Mouse (Mus musculus): ENCODE data around the gene Fbxo17. TPM values are rescaled to one million over a fixed set of nuclear protein-coding genes. Genes with fewer than 3 reads are reported as not detected.

Gene Fbxo17
- polyA plus RNA-seq, 1 experiment from 2014 or later = 3.1 TPM

GRCm38 (mm10) chr7:28773163-28773562 lies 56.6 kb downstream of the Fbxo17 start:
- ATAC-seq (ENCODE audit: low FRiP score) = no peak
- H3K9me3 ChIP-seq = no peaks in the 10 kb centered on the region
- H3K27ac ChIP-seq = peak overlapping the region; percentile 67; the same call in 1 of the 2 replicates
- WGBS = 85% methylated on average over 3 of the region's 3 CpGs
- no peaks in the 10 kb centered on the region for H3K27me3 ChIP-seq
- no peak overlapping the region for H3K4me3 ChIP-seq
- peaks cover 30% of the 10 kb centered on the region for H3K36me3 ChIP-seq
- H3K9ac ChIP-seq = no peak overlapping the region
- H3K4me2 ChIP-seq = no peak overlapping the region
- peaks cover 28% of the 10 kb centered on the region for H3K4me1 ChIP-seq (replicated peaks)

GRCm38 (mm10) chr7:28774164-28774563 lies 57.6 kb downstream of the Fbxo17 start:
- WGBS = 40% methylated on average over 12 of the region's 12 CpGs
- H3K9me3 ChIP-seq = no peaks in the 10 kb centered on the region
- H3K9ac ChIP-seq = no peak overlapping the region
- H3K4me2 ChIP-seq = no peak overlapping the region
- H3K27ac ChIP-seq = peak overlapping the region; percentile 67
- ATAC-seq (ENCODE audit: low FRiP score) = peak; percentile 56
- H3K4me3 ChIP-seq = no peak overlapping the region
- peaks cover 39% of the 10 kb centered on the region for H3K36me3 ChIP-seq
- no peaks in the 10 kb centered on the region for H3K27me3 ChIP-seq
- peaks cover 18% of the 10 kb centered on the region for H3K4me1 ChIP-seq (replicated peaks)

DNA sequence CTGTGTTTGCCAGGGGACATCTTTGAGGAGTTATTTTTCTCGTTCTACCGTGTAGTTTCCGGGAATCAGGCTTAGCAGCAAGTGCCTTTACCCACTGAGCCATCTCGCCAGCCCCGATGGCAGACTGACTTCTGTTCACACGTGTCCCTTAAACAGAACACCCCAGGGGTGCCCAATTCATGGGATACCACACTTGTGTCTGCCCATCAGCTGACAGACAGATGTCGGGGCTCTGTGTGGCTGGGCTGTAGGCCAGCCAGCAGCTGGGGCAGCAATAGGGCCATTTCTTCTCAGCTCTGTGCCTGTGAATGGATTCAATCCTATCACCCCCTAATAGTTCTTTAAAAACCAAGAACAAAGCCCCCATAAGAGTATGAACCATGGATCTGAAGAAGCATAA lies 58.5 kb downstream of the Fbxo17 start:
- Histone ChIP-seq H3K36me3 (peaks cover 39% of the 10 kb centered on the region), H3K27me3 (no peaks in the 10 kb centered on the region), H3K4me2 (no peak overlapping the region), H3K27ac (no peak overlapping the region), H3K4me3 (no peak overlapping the region), H3K4me1 (replicated peaks) (peaks cover 18% of the 10 kb centered on the region), H3K9ac (no peak overlapping the region; the same call in 1 of the 2 replicates), H3K9me3 (no peaks in the 10 kb centered on the region)
- 78% methylated on average over 7 of the region's 7 CpGs for WGBS
- no peak for ATAC-seq (ENCODE audit: low FRiP score)

DNA sequence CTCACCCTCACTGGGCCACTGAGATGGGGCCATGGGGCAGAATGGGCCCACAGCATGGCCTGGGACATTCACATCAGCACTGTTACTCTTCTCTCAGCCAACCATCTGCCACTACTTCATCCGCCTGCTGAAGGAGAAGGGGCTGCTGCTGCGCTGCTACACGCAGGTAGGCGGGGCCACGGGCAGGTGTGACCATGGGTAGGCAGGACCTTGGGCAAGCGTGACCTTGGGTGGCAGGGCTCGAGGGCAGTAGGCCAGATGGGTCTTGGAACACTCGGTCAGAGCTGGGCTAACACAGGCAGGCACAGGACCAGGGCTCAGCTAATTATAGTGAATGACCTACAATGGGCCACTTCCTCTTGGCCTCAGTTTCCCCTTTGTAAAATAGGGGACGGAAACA lies 62.2 kb downstream of the Fbxo17 start:
- H3K9ac ChIP-seq = peak overlapping the region; percentile 13; the same call in 1 of the 2 replicates
- ATAC-seq (ENCODE audit: low FRiP score) = no peak
- H3K4me3 ChIP-seq = no peak overlapping the region
- H3K27ac ChIP-seq = no peak overlapping the region
- H3K4me1 ChIP-seq (replicated peaks) = peaks cover 13% of the 10 kb centered on the region
- H3K27me3 ChIP-seq = no peaks in the 10 kb centered on the region
- WGBS = 87% methylated on average over 9 of the region's 9 CpGs
- no peaks in the 10 kb centered on the region for H3K9me3 ChIP-seq
- H3K36me3 ChIP-seq = peaks cover 52% of the 10 kb centered on the region
- no peak overlapping the region for H3K4me2 ChIP-seq

DNA sequence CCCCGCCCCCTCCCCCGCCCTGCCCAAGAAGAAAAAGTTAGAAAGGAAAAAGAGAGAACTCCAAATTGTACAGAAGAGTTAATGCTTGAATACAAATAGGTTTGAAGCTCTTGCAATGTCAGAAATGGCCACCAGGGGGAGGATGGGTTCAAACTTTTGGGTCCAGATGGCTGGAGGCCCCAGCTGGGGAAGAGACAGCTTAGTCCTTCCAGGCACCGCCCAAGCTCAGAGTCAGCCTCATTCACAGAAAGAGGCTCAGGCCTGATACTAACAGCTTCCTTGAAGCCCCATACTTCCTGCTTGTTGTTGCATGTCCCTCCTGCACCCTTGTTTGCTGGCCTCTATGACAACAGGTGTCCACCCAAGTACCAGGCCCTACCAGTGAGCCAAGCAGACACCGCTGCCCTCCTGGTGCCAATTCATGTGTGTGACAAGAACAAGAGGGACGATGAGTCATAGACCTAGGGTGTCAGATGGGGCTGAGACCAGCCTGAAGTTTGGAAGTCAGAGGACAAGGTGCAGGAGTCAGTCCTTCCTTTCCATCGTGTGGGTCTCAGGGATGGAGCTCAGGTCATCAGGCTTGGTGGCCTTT lies 63.6 kb downstream of the Fbxo17 start:
- Histone ChIP-seq H3K4me2 (no peak overlapping the region), H3K4me1 (replicated peaks) (peaks cover 4% of the 10 kb centered on the region), H3K4me3 (no peak overlapping the region), H3K36me3 (peaks cover 52% of the 10 kb centered on the region), H3K9ac (no peak overlapping the region; the same call in 1 of the 2 replicates), H3K27ac (no peak overlapping the region; the same call in 1 of the 2 replicates), H3K9me3 (no peaks in the 10 kb centered on the region), H3K27me3 (no peaks in the 10 kb centered on the region)
- ATAC-seq (ENCODE audit: low FRiP score) = peak; percentile 49; the same call in 1 of the 2 replicates
- WGBS = 44% methylated on average over 6 of the region's 6 CpGs

DNA sequence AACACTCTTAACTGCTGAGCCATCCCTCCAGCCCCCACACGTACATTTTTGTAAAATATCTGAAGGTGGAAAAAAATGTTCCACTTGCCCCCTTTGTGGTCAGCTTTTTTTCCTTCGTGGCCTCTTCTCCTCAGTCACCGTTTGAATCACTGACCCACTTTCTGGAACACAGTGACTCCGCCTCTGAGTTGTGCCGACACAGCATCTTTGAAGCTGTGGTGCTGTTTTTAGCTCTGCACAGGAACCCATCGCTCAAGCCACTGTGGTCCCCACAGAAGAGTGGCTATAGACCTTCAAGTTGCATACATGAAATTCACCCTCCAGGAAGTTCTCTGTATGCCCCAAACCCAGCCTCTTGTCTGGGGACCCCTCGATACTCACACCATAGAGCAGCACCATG lies 64.3 kb downstream of the Fbxo17 start:
- Histone ChIP-seq H3K36me3 (peaks cover 58% of the 10 kb centered on the region), H3K4me3 (no peak overlapping the region), H3K9ac (no peak overlapping the region), H3K4me2 (no peak overlapping the region), H3K27ac (no peak overlapping the region), H3K4me1 (replicated peaks) (peaks cover 4% of the 10 kb centered on the region), H3K27me3 (no peaks in the 10 kb centered on the region), H3K9me3 (no peaks in the 10 kb centered on the region)
- WGBS = 87% methylated on average over 7 of the region's 7 CpGs
- ATAC-seq (ENCODE audit: low FRiP score) = no peak

- H3K9me3 ChIP-seq = no peaks in the 10 kb centered on the region
- H3K36me3 ChIP-seq = peaks cover 62% of the 10 kb centered on the region
- no peak overlapping the region for H3K27ac ChIP-seq
- H3K4me2 ChIP-seq = no peak overlapping the region
- no peaks in the 10 kb centered on the region for H3K27me3 ChIP-seq
- H3K4me3 ChIP-seq = no peak overlapping the region
- H3K9ac ChIP-seq = no peak overlapping the region
- ATAC-seq (ENCODE audit: low FRiP score) = no peak
- WGBS = 92% methylated on average over 8 of the region's 8 CpGs
- H3K4me1 ChIP-seq (replicated peaks) = peaks cover 4% of the 10 kb centered on the region
Observed at GRCm38 (mm10) chr7:28781261-28781663, 64.7 kb downstream of the Fbxo17 start.

GRCm38 (mm10) chr7:28785161-28785560 lies 68.6 kb downstream of the Fbxo17 start:
- no peaks in the 10 kb centered on the region for H3K9me3 ChIP-seq
- no peaks in the 10 kb centered on the region for H3K27me3 ChIP-seq
- no peak overlapping the region for H3K27ac ChIP-seq
- no peak overlapping the region for H3K4me2 ChIP-seq
- peaks cover 62% of the 10 kb centered on the region for H3K36me3 ChIP-seq
- no peak for ATAC-seq (ENCODE audit: low FRiP score)
- H3K4me3 ChIP-seq = no peak overlapping the region
- peaks cover 4% of the 10 kb centered on the region for H3K4me1 ChIP-seq (replicated peaks)
- 74% methylated on average over 5 of the region's 5 CpGs for WGBS
- H3K9ac ChIP-seq = peak overlapping the region; percentile 29; the same call in 1 of the 2 replicates

Other genes starting within 250 kb of the Fbxo17 start
- not detected in 2 replicates for gene Ifnl2, start 206.3 kb upstream of the Fbxo17 start, polyA plus RNA-seq (2015; fragmentation: Nextera tagmentation; extraction: Ambion mirVana)
- not detected in 2 replicates for gene Ifnl3, start 194.0 kb upstream of the Fbxo17 start, polyA plus RNA-seq (2015; fragmentation: Nextera tagmentation; extraction: Ambion mirVana)
- not detected in 2 replicates for gene Sycn, start 175.9 kb upstream of the Fbxo17 start, polyA plus RNA-seq (2015; fragmentation: Nextera tagmentation; extraction: Ambion mirVana)
- 0.13 TPM in 1 of 2 replicates, not detected in the other for gene Nccrp1, start 169.6 kb upstream of the Fbxo17 start, polyA plus RNA-seq (2015; fragmentation: Nextera tagmentation; extraction: Ambion mirVana)
- gene Samd4b, start 118.7 kb upstream of the Fbxo17 start, polyA plus RNA-seq (2015; fragmentation: Nextera tagmentation; extraction: Ambion mirVana) = 20.7 and 21.6 TPM in 2 replicates
- gene Pak4, start 118.6 kb upstream of the Fbxo17 start, polyA plus RNA-seq (2015; fragmentation: Nextera tagmentation; extraction: Ambion mirVana) = 21.5 and 22.1 TPM in 2 replicates
- gene Acp7, start 85.5 kb upstream of the Fbxo17 start, polyA plus RNA-seq (2015; fragmentation: Nextera tagmentation; extraction: Ambion mirVana) = not detected in 2 replicates
- 7.0 and 7.4 TPM in 2 replicates for gene Fbxo27, start 24.0 kb upstream of the Fbxo17 start, polyA plus RNA-seq (2015; fragmentation: Nextera tagmentation; extraction: Ambion mirVana)
- 108 and 114 TPM in 2 replicates for gene Mrps12, start 25.0 kb downstream of the Fbxo17 start, polyA plus RNA-seq (2015; fragmentation: Nextera tagmentation; extraction: Ambion mirVana)
- 20.6 and 22.6 TPM in 2 replicates for gene Sars2, start 25.2 kb downstream of the Fbxo17 start, polyA plus RNA-seq (2015; fragmentation: Nextera tagmentation; extraction: Ambion mirVana)
- gene Ccer2, start 39.4 kb downstream of the Fbxo17 start, polyA plus RNA-seq (2015; fragmentation: Nextera tagmentation; extraction: Ambion mirVana) = 3.1 and 3.6 TPM in 2 replicates
- 105 and 111 TPM in 2 replicates for gene Sirt2, start 49.9 kb downstream of the Fbxo17 start, polyA plus RNA-seq (2015; fragmentation: Nextera tagmentation; extraction: Ambion mirVana)
- 58.6 and 59.5 TPM in 2 replicates for gene Nfkbib, start 50.7 kb downstream of the Fbxo17 start, polyA plus RNA-seq (2015; fragmentation: Nextera tagmentation; extraction: Ambion mirVana)
- gene Rinl, start 72.2 kb downstream of the Fbxo17 start, polyA plus RNA-seq (2015; fragmentation: Nextera tagmentation; extraction: Ambion mirVana) = 2.7 and 2.8 TPM in 2 replicates
- 200 and 202 TPM in 2 replicates for gene Hnrnpl, start 91.7 kb downstream of the Fbxo17 start, polyA plus RNA-seq (2015; fragmentation: Nextera tagmentation; extraction: Ambion mirVana)
- gene Ech1, start 108.4 kb downstream of the Fbxo17 start, polyA plus RNA-seq (2015; fragmentation: Nextera tagmentation; extraction: Ambion mirVana) = 81.8 and 87.5 TPM in 2 replicates
- gene Lgals4, start 117.0 kb downstream of the Fbxo17 start, polyA plus RNA-seq (2015; fragmentation: Nextera tagmentation; extraction: Ambion mirVana) = 5.6 and 6.3 TPM in 2 replicates
- 6.4 and 7.4 TPM in 2 replicates for gene Lgals7, start 147.0 kb downstream of the Fbxo17 start, polyA plus RNA-seq (2015; fragmentation: Nextera tagmentation; extraction: Ambion mirVana)
- gene Capn12, start 164.6 kb downstream of the Fbxo17 start, polyA plus RNA-seq (2015; fragmentation: Nextera tagmentation; extraction: Ambion mirVana) = 0.38 and 0.43 TPM in 2 replicates
- gene Actn4, start 245.5 kb downstream of the Fbxo17 start, polyA plus RNA-seq (2015; fragmentation: Nextera tagmentation; extraction: Ambion mirVana) = 136 and 138 TPM in 2 replicates

Data from hindbrain, embryonic 13.5 days (tissue).